Mouse (Mus musculus): ENCODE results near the gene Gm11213. TPM values are rescaled to one million over a fixed set of nuclear protein-coding genes. Genes with fewer than 3 reads are reported as not detected.

Gm11213 gene
- total RNA-seq (2021) = not detected
- long read RNA-seq, experiment 1 = 0 reads
- long read RNA-seq, experiment 2 = 0 reads

DNA sequence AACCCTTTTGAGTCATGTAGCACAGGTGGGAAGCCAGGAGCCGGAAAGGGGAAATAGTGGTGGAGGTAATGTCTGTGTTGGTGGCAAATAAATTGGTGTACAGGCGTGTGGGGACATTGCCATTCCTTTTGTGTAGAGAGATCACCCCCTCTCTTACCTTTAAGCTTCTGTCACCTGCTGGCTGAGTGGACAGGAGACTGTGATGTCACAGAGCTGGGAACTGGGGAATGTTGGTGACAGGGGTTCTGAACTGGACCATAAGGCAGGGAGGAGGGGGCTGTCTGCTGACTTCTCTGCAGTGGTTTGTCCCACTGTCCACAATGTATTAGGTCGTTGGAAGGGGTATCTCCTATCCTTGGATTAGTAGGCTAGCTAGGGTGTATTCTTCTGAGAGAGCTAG is at the start of gene Gm11213:
Gene Gm11213, minus strand, starts transcription at position 317 of the 400 bp plus-strand sequence.
- intact Hi-C loops (cut with DNase I) = no loop called here

GRCm38 (mm10) chr4:63654381-63654780 is 49.3 kb upstream of the Gm11213 start:
- no peak for DNase-seq
- TF ChIP-seq CTCF (IDR thresholded peaks at IDR 0.05) = peak; percentile 20; the same call in 1 of the 2 replicates
- intact Hi-C loops (cut with DNase I) = no loop called here
- H3K27ac ChIP-seq = no peak overlapping the region
- no peak overlapping the region for H3K4me3 ChIP-seq

More for the DNA sequence above, at the start of gene Gm11213:
- no peak for DNase-seq
- TF ChIP-seq CTCF (IDR thresholded peaks at IDR 0.05) = no peak
- Histone ChIP-seq H3K27ac (peak within 1 kb of the TSS; percentile 32; the same call in 1 of the 2 replicates), H3K4me3 (no peak within 1 kb of the TSS)

GRCm38 (mm10) chr4:63643956-63644726 is 39.1 kb upstream of the Gm11213 start:
- Histone ChIP-seq H3K27ac (no peak overlapping the region), H3K4me3 (no peak overlapping the region)
- no peak for TF ChIP-seq CTCF (IDR thresholded peaks at IDR 0.05)
- intact Hi-C loops (cut with DNase I) = no loop called here
- no peak for DNase-seq

DNA sequence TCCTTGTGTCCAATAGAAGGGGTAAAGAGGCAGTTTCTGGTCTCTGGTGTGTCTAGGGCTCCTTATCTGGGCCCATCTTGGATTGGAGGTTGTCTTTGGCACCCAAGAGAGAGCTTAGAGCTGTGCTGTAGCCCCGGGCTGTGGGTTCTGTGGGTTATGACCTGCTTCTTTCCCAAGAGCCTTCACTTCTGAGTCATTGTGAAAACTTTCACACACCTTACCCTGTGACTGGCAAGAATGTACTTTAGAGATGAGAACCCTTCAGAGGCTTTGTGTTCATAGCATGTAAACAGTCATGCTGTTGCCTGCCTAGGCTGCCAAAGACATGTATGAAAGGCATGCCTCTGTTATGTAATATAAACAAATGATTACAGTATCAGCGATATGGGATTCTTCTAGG is 34.8 kb upstream of the Gm11213 start:
- intact Hi-C loops (cut with DNase I) = no loop called here
- DNase-seq = no peak
- Histone ChIP-seq H3K27ac (no peak overlapping the region), H3K4me3 (no peak overlapping the region)
- no peak for TF ChIP-seq CTCF (IDR thresholded peaks at IDR 0.05)

GRCm38 (mm10) chr4:63638603-63639002 is 33.5 kb upstream of the Gm11213 start:
- intact Hi-C loops (cut with DNase I) = no loop called here
- Histone ChIP-seq H3K4me3 (no peak overlapping the region), H3K27ac (no peak overlapping the region)
- no peak for DNase-seq
- no peak for TF ChIP-seq CTCF (IDR thresholded peaks at IDR 0.05)

- intact Hi-C loops (cut with DNase I) = no loop called here
Observed at GRCm38 (mm10) chr4:63633181-63633580, 28.1 kb upstream of the Gm11213 start.

GRCm38 (mm10) chr4:63627111-63627510 is 22.1 kb upstream of the Gm11213 start:
- no peak for TF ChIP-seq CTCF (IDR thresholded peaks at IDR 0.05)
- H3K4me3 ChIP-seq = no peak overlapping the region
- no peak for DNase-seq
- H3K27ac ChIP-seq = no peak overlapping the region
- intact Hi-C loops (cut with DNase I) = loop anchor here (10.0 kb wide), 1 partner anchor 218 kb away; no protein-coding TSS in a partner anchor

More at GRCm38 (mm10) chr4:63633181-63633580, 28.1 kb upstream of the Gm11213 start:
- Histone ChIP-seq H3K4me3 (no peak overlapping the region), H3K27ac (no peak overlapping the region)
- no peak for TF ChIP-seq CTCF (IDR thresholded peaks at IDR 0.05)
- DNase-seq = no peak

DNA sequence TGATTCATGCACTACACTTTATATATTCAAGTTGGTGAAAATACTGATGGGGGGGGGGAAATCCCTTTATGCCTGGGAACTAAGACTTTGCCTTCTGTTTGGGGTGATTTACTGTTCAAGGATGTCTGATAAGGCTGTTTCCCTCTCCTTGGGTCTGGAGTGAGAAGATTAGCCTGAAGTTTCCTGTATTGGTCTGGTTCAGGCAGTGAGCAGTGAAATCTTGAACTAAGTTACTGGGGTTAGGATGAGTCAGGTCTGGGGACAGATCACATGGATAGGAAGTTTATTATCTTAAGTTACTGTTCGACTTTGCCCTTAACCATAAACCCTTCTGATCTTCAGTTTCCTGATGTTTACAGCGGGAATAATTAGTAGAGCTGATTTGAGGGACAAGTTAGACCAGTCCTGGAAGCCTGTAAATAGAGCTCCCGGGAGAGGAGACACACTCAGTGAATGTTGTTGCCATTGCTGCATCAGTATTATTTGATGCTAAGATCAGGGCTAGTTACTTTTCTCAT is 20.6 kb upstream of the Gm11213 start:
- H3K27ac ChIP-seq = no peak overlapping the region
- no peak for DNase-seq
- H3K4me3 ChIP-seq = no peak overlapping the region
- intact Hi-C loops (cut with DNase I) = loop anchor here (10.0 kb wide), 1 partner anchor 219 kb away; no protein-coding TSS in a partner anchor
- no peak for TF ChIP-seq CTCF (IDR thresholded peaks at IDR 0.05)

GRCm38 (mm10) chr4:63622378-63622835 is 17.3 kb upstream of the Gm11213 start, which contains the start of gene Tex48:
Tex48 (minus strand) TSS chr4:63622428.
- Histone ChIP-seq H3K27ac (no peak within 1 kb of the TSS), H3K4me3 (no peak within 1 kb of the TSS)
- intact Hi-C loops (cut with DNase I) = loop anchor here (10.0 kb wide), 1 partner anchor 222 kb away; no protein-coding TSS in a partner anchor
- TF ChIP-seq CTCF (IDR thresholded peaks at IDR 0.05) = peak; percentile 49
- DNase-seq = peak; percentile 27

- no peak for TF ChIP-seq CTCF (IDR thresholded peaks at IDR 0.05)
- no peak for DNase-seq
- intact Hi-C loops (cut with DNase I) = loop anchor here (10.0 kb wide), 1 partner anchor 223 kb away; no protein-coding TSS in a partner anchor
- H3K27ac ChIP-seq = no peak overlapping the region
- no peak overlapping the region for H3K4me3 ChIP-seq
Observed at GRCm38 (mm10) chr4:63621861-63622260, 16.8 kb upstream of the Gm11213 start.

- Histone ChIP-seq H3K27ac (no peak overlapping the region), H3K4me3 (no peak overlapping the region)
- DNase-seq = no peak
- intact Hi-C loops (cut with DNase I) = no loop called here
- TF ChIP-seq CTCF (IDR thresholded peaks at IDR 0.05) = no peak
Observed at GRCm38 (mm10) chr4:63608391-63608790, 3.3 kb upstream of the Gm11213 start.

DNA sequence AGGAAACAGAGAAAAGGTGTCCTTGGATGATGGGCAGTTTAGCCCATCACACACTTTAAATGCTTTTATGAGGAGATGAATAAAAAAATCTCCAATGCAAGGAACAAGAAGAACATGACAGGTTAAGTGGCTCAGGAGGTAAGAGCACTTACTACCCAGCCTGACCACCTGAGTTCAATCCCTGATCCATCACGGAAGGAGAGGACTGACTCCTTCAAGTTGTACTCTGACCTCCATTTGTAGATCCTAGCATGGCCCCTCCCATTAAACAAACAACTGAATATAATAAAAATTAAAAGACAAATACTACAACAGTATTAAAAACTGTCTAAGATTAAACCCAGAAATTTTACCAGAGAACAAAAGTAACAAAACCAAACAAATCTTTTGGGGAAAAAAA is 907 bp upstream of the Gm11213 start:
- no peak for DNase-seq
- intact Hi-C loops (cut with DNase I) = no loop called here
- peak overlapping the region; percentile 32; the same call in 1 of the 2 replicates for H3K27ac ChIP-seq
- no peak for TF ChIP-seq CTCF (IDR thresholded peaks at IDR 0.05)
- H3K4me3 ChIP-seq = no peak overlapping the region

- TF ChIP-seq CTCF (IDR thresholded peaks at IDR 0.05) = no peak
- Histone ChIP-seq H3K4me3 (no peak overlapping the region), H3K27ac (peak overlapping the region; percentile 32; the same call in 1 of the 2 replicates)
- no peak for DNase-seq
- intact Hi-C loops (cut with DNase I) = no loop called here
Observed at GRCm38 (mm10) chr4:63605545-63605944, 484 bp upstream of the Gm11213 start.

All from gastrocnemius, adult 2 months (tissue).